Mouse (Mus musculus) hematopoietic stem cell, adult 5-6 weeks (primary cell): ENCODE results near the gene Rfc5. TPM values are rescaled to one million over a fixed set of nuclear protein-coding genes. Genes with fewer than 3 reads are reported as not detected.
A peak's percentile ranks its signal among the peaks of the same experiment; 100 is the strongest.
"Not testable (repeated sequence)": the region's sequence is repeated elsewhere in the genome, so short reads cannot be mapped to it uniquely, and the experiment has no call there.

Source experiments
- ATAC-seq, 2 experiments: fragments of 125-278 bp in 1 of 2; replicated peaks in 1 of 2; 2 replicates each; pipeline ENCODE4 v1.8.0; 2016 to 2017; ENCODE audit warnings: inconsistent platforms in 2 of 2, mild to moderate bottlenecking in 2 of 2, moderate number of reproducible peaks in 2 of 2, low read depth in 1 of 2, moderate TSS enrichment in 1 of 2; ENCODE audit not compliant: low FRiP score in 2 of 2, poor library complexity in 2 of 2, severe bottlenecking in 2 of 2, insufficient read depth in 1 of 2, low TSS enrichment in 1 of 2
- total RNA-seq: library from RNA; stranded (forward); fragments of 172-1452, 232-1000 nt; gene quantifications from 2 replicates; pipeline ENCODE4 v1.2.3, GENCODE M21; 2017

Rfc5 gene
- total RNA-seq, 1 experiment from 2014 or later = 49.0 TPM

GRCm38 (mm10) chr5:117358248-117358630 is 30.6 kb downstream of the Rfc5 start:
- no peak for ATAC-seq

- 0 out of 4 replicates have a peak, but pooled peaks of 1 of the 2 experiments have one; percentile 5 for ATAC-seq
Measured at GRCm38 (mm10) chr5:117357478-117358247, 31.2 kb downstream of the Rfc5 start.

DNA sequence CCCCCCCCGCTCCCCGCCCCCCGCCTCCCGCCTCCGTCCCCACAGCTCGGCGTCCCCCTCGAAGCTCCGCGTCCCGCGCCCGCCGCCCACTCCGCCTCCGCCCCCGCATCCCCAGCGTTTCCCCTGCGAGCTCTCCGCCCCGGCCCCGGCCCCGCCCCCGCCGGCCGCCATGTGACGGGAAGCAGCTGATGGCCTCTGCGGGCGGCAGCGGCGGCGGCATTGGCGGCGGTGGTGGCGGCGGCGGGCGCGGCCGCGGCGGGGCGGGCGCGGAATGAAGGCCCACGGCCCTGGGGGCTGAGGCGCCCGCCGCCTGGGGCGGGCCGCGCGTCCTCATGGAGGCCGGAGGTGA is 31.7 kb downstream of the Rfc5 start, which contains the start of gene Wsb2:
TSS of gene Wsb2 (plus strand) at position 176 of the 349 bp plus-strand sequence.
- ATAC-seq = peak in 1 of 2 experiments; percentile 41; a peak in 2 of 4 replicates

DNA sequence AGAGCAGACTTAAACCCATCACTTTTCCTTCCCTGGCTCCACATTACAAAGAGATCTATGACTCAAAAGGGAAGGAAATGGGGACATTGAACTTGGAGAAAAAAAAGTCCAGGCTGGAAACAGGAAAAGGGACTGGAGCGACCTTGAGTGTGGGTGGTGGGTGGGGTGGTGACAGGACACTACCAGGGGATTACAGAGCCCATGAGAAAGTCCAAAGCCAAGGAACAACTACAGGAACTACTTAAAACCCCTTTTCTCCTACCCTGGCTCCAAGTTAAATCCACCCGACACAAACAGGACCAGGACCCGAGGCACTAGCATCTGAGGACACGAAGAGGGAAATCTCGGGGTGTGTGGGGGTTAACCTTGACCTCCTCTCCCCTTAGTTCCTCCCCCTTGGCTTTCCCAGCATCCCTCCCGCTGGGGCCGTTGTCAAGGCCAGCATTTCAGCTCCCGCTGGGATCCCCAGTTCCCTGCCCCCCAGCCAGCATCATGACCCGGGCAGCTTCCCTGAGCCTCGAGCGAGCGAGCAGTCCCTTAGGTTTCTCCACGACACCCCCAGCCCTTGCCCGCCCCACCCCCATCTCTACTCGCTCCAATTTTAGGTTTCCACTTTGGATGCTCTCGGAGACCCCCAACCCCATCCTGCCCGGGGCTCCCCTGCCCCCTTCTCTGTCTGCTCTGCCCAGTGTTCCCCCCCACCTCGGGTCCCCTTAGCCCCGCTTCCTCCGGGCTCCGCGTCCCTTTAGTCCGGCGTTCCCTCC is 32.3 kb downstream of the Rfc5 start:
- no peak for ATAC-seq

- ATAC-seq = no peak
Measured at GRCm38 (mm10) chr5:117355648-117356303, 33.1 kb downstream of the Rfc5 start.

GRCm38 (mm10) chr5:117354121-117354520 is 34.7 kb downstream of the Rfc5 start:
- ATAC-seq = peak; percentile 25 to 31; a peak in 2 of 4 replicates

DNA sequence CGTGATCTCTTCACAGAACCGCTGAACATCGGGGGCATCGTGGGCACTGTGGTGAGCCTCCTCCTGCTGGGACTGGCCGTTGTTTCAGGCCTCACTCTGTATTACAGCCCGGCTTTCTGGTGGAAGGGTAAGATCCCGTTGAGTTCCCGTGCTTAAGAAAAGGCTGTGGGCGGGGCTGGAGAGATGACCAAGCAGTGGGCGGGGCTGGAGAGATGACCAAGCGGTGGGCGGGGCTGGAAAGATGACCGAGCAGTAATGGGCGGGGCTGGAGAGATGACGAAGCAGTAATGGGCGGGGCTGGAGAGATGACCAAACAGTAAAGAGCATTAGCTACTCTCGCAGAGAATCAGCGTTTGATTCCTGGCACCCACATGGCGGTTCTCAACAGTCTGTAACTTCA is 40.6 kb downstream of the Rfc5 start:
- ATAC-seq = no peak

- ATAC-seq = no peak
Measured at GRCm38 (mm10) chr5:117347838-117348237, 41.0 kb downstream of the Rfc5 start.

DNA sequence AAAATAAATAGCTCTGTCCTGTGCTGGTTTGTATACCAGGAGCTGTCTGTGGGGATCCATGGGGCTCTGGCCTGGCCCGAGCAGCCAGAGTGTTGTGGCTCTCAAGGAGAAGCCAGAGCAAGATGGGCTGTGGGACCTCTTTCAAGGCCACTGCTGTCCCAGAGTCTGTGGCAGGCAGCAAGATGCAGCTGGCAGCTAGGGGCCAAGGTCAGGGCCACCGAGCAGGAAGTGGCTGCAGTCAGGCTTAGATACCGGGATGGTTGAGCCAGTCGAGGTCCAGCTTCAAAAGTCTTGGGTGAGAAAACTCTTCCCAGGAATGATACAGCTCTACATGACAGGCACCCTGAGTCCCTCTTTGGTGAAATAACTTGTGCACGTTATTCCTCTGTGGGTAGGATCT is 41.8 kb downstream of the Rfc5 start:
- ATAC-seq = no peak

GRCm38 (mm10) chr5:117346281-117346680 is 42.6 kb downstream of the Rfc5 start:
- no peak for ATAC-seq

DNA sequence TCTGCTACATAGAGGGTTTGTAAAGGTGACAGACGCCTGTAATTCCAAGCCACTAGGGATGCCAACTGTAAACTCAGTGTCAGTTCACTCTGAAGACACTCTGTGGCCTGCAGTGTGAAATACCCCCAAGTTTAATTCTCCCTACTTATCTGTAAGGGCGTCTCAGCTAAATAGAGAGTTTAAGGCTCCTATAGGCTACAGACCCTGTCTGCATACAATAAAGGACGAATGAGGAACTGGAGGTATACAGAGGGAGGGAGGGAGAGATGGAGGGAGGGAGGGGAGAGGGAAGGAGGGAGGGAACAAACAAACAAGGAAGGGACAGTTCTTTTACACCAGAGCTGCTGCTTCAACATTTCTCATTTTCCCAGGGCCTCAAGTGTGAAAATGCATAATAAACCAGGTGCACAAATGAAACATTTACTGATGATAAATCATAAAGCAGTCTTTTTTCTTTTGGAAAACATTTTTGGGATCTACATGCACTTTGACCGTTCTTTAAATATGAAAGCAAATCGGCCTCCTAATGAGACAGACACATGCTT is 43.3 kb downstream of the Rfc5 start:
- ATAC-seq = no peak

DNA sequence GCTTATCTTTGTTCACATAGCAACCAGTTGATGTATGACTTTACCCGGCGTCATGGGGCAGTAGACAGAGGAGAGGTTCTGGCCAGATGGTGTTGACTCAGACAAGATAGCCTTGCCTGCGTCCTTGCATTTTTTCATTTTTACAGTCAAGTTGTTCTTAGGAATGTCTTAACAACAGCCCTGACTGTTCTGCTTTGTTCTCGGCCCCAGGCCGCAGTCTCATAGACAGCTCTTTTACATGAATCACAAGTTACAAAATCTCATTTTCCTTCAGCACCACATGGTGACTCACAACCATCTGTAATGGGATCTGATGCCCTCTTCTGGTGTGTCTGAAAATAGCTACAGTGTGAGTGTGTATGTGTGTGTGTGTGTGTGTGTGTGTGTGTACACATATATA is 44.4 kb downstream of the Rfc5 start:
- ATAC-seq = not testable (repeated sequence)

GRCm38 (mm10) chr5:117341896-117342295 is 47.0 kb downstream of the Rfc5 start:
- ATAC-seq = no peak

DNA sequence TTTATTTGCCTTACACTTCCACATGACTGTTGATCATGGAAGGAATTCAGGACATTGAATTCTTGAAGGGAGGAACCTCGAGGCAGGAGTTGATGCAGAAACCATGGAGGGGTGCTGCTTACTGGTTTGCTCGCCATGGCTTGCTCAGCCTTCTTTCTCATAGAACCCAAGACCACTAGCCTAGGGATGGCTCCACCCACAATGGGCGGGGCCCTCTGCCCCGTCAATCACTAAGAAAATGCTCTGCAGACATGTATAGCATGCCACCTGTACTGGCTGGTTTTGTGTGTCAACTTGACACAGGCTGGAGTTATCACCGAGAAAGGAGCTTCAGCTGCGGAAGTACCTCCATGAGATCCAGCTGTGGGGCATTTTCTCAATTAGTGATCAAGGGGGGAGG is 48.8 kb downstream of the Rfc5 start:
- ATAC-seq = no peak

GRCm38 (mm10) chr5:117338503-117338902 is 50.3 kb downstream of the Rfc5 start:
- 0 out of 4 replicates have a peak, but pooled peaks of 1 of the 2 experiments have one; percentile 27 for ATAC-seq

DNA sequence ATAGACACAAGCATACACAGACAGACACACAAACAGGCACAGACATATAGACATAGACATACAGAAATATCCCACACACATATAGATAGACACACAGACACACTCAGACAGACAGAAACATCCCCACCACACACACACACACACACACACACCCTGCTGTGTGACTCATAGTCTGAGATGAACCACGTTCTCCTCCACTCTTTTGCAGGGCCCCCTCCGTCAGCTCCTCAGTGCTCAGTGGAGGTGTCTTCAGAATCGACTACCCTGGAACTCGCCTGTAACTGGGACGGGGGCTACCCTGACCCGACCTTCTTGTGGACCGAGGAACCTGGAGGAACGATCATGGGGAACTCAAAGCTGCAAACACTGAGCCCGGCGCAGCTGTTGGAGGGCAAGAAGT is 50.8 kb downstream of the Rfc5 start:
- no peak for ATAC-seq

DNA sequence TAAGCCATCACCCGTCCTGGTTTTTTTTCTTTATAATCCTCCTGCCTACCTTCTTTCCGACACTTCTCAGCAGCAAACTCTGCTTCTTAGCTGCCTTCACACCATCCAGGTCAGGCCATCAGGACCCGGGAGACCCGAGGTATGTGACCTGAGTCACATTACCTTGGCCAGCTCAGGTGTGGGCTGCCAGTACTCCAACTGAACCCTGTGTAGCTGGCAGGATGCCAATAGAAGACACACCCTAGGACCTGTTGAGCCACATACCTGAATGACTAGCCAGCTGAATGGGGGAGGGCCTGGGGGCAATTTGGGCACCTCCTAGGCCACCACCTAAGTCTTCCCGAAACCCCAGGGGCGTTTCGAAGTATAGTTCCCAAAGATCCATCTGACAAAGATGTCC is 58.4 kb downstream of the Rfc5 start:
- no peak for ATAC-seq
